ENCODE assay signal across 34 mouse cellular contexts in the genomic region with DNA sequence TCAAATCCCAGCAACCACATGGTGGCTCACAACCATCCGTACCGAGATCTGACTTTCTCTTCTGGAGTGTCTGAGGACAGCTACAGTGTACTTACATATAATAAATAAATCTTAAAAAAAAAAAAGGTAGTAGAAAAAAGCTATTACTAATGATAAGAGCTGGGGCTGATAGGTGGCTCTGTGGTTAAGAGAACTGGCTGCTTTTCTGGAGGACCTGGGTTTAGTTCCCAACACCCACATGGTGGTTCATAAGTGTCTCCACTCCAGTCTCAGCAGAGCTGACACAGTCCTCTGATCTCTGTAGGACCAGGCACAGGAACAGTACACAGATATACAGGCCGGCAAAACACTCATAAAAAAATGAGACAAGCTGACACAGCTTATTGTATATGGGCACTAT.
"Had no signal": no experiment of that assay in that cellular context is flagged by ENCODE, and none has a peak within 500 bp of the region (broad histone marks: within the 10 kb centered on the region; RNA-seq: fewer than 3 reads in every experiment).

No protein-coding gene starts in this region.

- H3K27me3 ChIP-seq: heart, embryonic 12.5 days; heart, embryonic 13.5 days; heart, embryonic 15.5 days; hindbrain, embryonic 12.5 days; hindbrain, embryonic 13.5 days; hindbrain, embryonic 15.5 days; intestine, embryonic 15.5 days; kidney, embryonic 15.5 days had no signal

- H3K27ac ChIP-seq: heart, embryonic 13.5 days; heart, embryonic 15.5 days; hindbrain, embryonic 10.5 days; hindbrain, embryonic 12.5 days; hindbrain, embryonic 13.5 days; hindbrain, embryonic 14.5 days; hindbrain, embryonic 15.5 days; hindbrain, postnatal 0 days; intestine, embryonic 15.5 days; kidney, embryonic 15.5 days; kidney, postnatal 0 days; layer of hippocampus, adult 2 months; left cerebral cortex, adult 2 months had no signal

- H3K9me3 ChIP-seq: heart, embryonic 12.5 days; heart, embryonic 13.5 days; heart, embryonic 15.5 days; hindbrain, embryonic 10.5 days; hindbrain, embryonic 12.5 days; hindbrain, embryonic 13.5 days; hindbrain, embryonic 15.5 days; intestine, embryonic 15.5 days; kidney, embryonic 15.5 days had no signal

- ATAC-seq: hindbrain, embryonic 16.5 days; hindbrain, postnatal 0 days; inflammation-experienced regulatory T-cells, adult 6 months; intestine, embryonic 15.5 days; intestine, embryonic 16.5 days; intestine, postnatal 0 days had no signal

- H3K36me3 ChIP-seq: heart, embryonic 12.5 days; heart, embryonic 13.5 days; heart, embryonic 15.5 days; hindbrain, embryonic 10.5 days; hindbrain, embryonic 12.5 days; hindbrain, embryonic 13.5 days; hindbrain, embryonic 15.5 days; intestine, embryonic 15.5 days; kidney, embryonic 15.5 days had no signal

- H3K4me1 ChIP-seq: heart, embryonic 15.5 days; hindbrain, embryonic 10.5 days; hindbrain, embryonic 12.5 days; hindbrain, embryonic 13.5 days; hindbrain, embryonic 15.5 days; intestine, embryonic 15.5 days; kidney, embryonic 15.5 days had no signal

- H3K4me3 ChIP-seq: heart, embryonic 12.5 days; heart, embryonic 13.5 days; heart, embryonic 15.5 days; hindbrain, embryonic 10.5 days; hindbrain, embryonic 12.5 days; hindbrain, embryonic 13.5 days; hindbrain, embryonic 15.5 days; intestine, embryonic 15.5 days; kidney, embryonic 15.5 days; layer of hippocampus, adult 2 months; left cerebral cortex, adult 2 months had no signal

- H3K9ac ChIP-seq: heart, embryonic 12.5 days; heart, embryonic 13.5 days; heart, embryonic 15.5 days; hindbrain, embryonic 12.5 days; hindbrain, embryonic 13.5 days; hindbrain, embryonic 14.5 days; hindbrain, embryonic 15.5 days; intestine, embryonic 15.5 days; kidney, embryonic 15.5 days had no signal

- DNase-seq: heart, postnatal 10 days; heart, postnatal 14 days; heart, postnatal 36 days; heart, postnatal 4 days; kidney, adult 11 months; kidney, adult 18-20 months; kidney, adult 2 months; kidney, adult 8-10 months; kidney, adult 9 months; kidney, postnatal 10 days; kidney, postnatal 14 days; kidney, postnatal 25 days; kidney, postnatal 36 days; kidney, postnatal 4 days; layer of hippocampus, adult 9-11 months; layer of hippocampus, postnatal 36 days had no signal
